Mouse (Mus musculus) cortical plate, adult 2 months (tissue): Measurements from ENCODE around the gene Sfxn1.

Source experiments
- CTCF ChIP-seq: fragments of 200-500 bp; IDR thresholded peaks from 2 replicates; pipeline ENCODE4 v1.5.1; 2011; ENCODE audit warnings: mild to moderate bottlenecking, control low read depth, low read length; ENCODE audit not compliant: insufficient read depth; ENCODE audit errors: extremely low read depth
- POLR2A ChIP-seq: fragments of 200-500 bp; IDR thresholded peaks from 2 replicates; pipeline ENCODE4 v1.6.1; 2011; ENCODE audit warnings: mild to moderate bottlenecking, low read length, control low read depth; ENCODE audit not compliant: insufficient read depth; ENCODE audit errors: extremely low read depth

DNA sequence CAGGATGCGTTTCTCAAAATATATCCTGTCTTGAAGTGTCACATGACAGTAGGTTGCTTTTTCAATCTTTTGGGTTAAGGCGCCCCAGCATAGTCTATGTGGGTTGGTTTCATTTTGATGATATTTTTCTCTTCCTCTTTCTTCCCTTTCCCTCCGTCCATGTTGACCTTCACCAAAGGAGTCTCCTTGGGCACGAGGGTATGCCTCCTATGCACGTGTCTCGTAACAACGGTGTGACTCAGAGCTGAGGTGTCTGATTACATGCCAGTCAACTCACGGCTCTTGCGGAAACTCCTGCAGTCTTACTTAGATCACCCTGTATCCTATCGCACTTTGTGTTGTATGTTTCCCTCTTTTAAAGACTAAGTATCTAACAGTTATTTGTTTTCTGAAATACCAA lies 32.2 kb downstream of the Sfxn1 start:
- no peak for TF ChIP-seq CTCF
- TF ChIP-seq POLR2A: no peak
